ENCODE assay signal across 11 mouse cellular contexts in genomic region chr2:68407179-68407950, GRCm38 (mm10).
DNase-seq lines count a peak whose midpoint lies in the region; ATAC-seq and TF ChIP-seq lines count a peak whose summit lies in the region.
"Had no signal": no experiment of that assay in that cellular context is flagged by ENCODE, and none has a peak within 500 bp of the region (broad histone marks: within the 10 kb centered on the region; RNA-seq: fewer than 3 reads in every experiment).

No protein-coding gene starts in this region.

- H3K27ac ChIP-seq in forebrain, embryonic 12.5 days: peak overlapping the region; percentile 74
- no peak overlapping the region for H3K27ac ChIP-seq in forebrain, embryonic 14.5 days (ENCODE audit: low read depth, low read length)
- H3K27ac ChIP-seq in intestine, embryonic 15.5 days: 0 out of 2 replicates have a peak overlapping the region, but pooled peaks have one; percentile 9
- no peak overlapping the region for H3K27ac ChIP-seq in intestine, postnatal 0 days (ENCODE audit: low read depth, low read length)
- H3K27ac ChIP-seq in neural tube, embryonic 12.5 days: no peak overlapping the region

- peaks cover 76% of the 10 kb centered on the region for H3K4me1 ChIP-seq in forebrain, embryonic 12.5 days
- H3K4me1 ChIP-seq in forebrain, embryonic 14.5 days (ENCODE audit: control insufficient read depth, insufficient read depth, low read length): peaks cover 45% of the 10 kb centered on the region
- H3K4me1 ChIP-seq in intestine, embryonic 15.5 days (replicated peaks): peaks cover 37% of the 10 kb centered on the region
- H3K4me1 ChIP-seq in intestine, postnatal 0 days (replicated peaks; ENCODE audit: control insufficient read depth, insufficient read depth, low read length): 0 out of 2 replicates have a peak, but pooled peaks cover 3% of the 10 kb centered on the region
- peaks cover 69% of the 10 kb centered on the region for H3K4me1 ChIP-seq in neural tube, embryonic 12.5 days

- H3K36me3 ChIP-seq in forebrain, embryonic 12.5 days (replicated peaks): no peaks in the 10 kb centered on the region
- H3K36me3 ChIP-seq in forebrain, embryonic 14.5 days (ENCODE audit: control insufficient read depth, insufficient read depth, low read length): no peaks in the 10 kb centered on the region
- no peaks in the 10 kb centered on the region for H3K36me3 ChIP-seq in intestine, embryonic 15.5 days
- no peaks in the 10 kb centered on the region for H3K36me3 ChIP-seq in intestine, postnatal 0 days (ENCODE audit: control insufficient read depth, insufficient read depth)
- H3K36me3 ChIP-seq in neural tube, embryonic 12.5 days: no peaks in the 10 kb centered on the region
- H3K36me3 ChIP-seq: embryonic facial prominence, embryonic 15.5 days had no signal

- DNase-seq in forebrain, embryonic 14.5 days (ENCODE audit: low spot score): no peak
- no peak for DNase-seq in neural tube, embryonic 10.5 days (ENCODE audit: extremely low spot score, low spot score)
- DNase-seq in testis, postnatal 14 days (ENCODE audit: low spot score): peak; percentile 33
- DNase-seq in thymus, postnatal 25 days: no peak
- DNase-seq: lung, adult 18-20 months; right cerebral cortex, adult 18-20 months had no signal

- no peak overlapping the region for H3K9ac ChIP-seq in forebrain, embryonic 12.5 days
- H3K9ac ChIP-seq in forebrain, embryonic 14.5 days (ENCODE audit: low read length): no peak overlapping the region
- H3K9ac ChIP-seq in intestine, embryonic 15.5 days: no peak overlapping the region
- H3K9ac ChIP-seq in intestine, postnatal 0 days (ENCODE audit: low read depth, low read length): no peak overlapping the region
- H3K9ac ChIP-seq in neural tube, embryonic 12.5 days: no peak overlapping the region
- H3K9ac ChIP-seq: embryonic facial prominence, embryonic 15.5 days had no signal

- H3K4me3 ChIP-seq in forebrain, embryonic 12.5 days (replicated peaks): no peak overlapping the region
- no peak overlapping the region for H3K4me3 ChIP-seq in forebrain, embryonic 14.5 days (ENCODE audit: low read depth, low read length)
- H3K4me3 ChIP-seq in intestine, embryonic 15.5 days (replicated peaks): no peak overlapping the region
- H3K4me3 ChIP-seq in intestine, postnatal 0 days (ENCODE audit: low read depth, low read length): no peak overlapping the region
- no peak overlapping the region for H3K4me3 ChIP-seq in neural tube, embryonic 12.5 days
- H3K4me3 ChIP-seq: embryonic facial prominence, embryonic 15.5 days had no signal

- no peak for ATAC-seq in forebrain, embryonic 12.5 days (ENCODE audit: low FRiP score)
- ATAC-seq in forebrain, embryonic 14.5 days: no peak
- no peak for ATAC-seq in intestine, embryonic 15.5 days
- ATAC-seq in intestine, postnatal 0 days: no peak
- no peak for ATAC-seq in neural tube, embryonic 12.5 days (ENCODE audit: low FRiP score, low read depth)

- 36% methylated on average over 12 of the region's 12 CpGs for WGBS in forebrain, embryonic 12.5 days
- 32% methylated on average over 12 of the region's 12 CpGs for WGBS in forebrain, embryonic 14.5 days
- WGBS in intestine, embryonic 15.5 days: 68% methylated on average over 12 of the region's 12 CpGs
- WGBS in intestine, postnatal 0 days: 79% methylated on average over 12 of the region's 12 CpGs
- 37% methylated on average over 12 of the region's 12 CpGs for WGBS in neural tube, embryonic 12.5 days

- H3K27me3 ChIP-seq in forebrain, embryonic 12.5 days: no peaks in the 10 kb centered on the region
- H3K27me3 ChIP-seq in forebrain, embryonic 14.5 days (replicated peaks; ENCODE audit: control insufficient read depth, insufficient read depth, low read length): no peaks in the 10 kb centered on the region
- H3K27me3 ChIP-seq in intestine, embryonic 15.5 days (replicated peaks): no peaks in the 10 kb centered on the region
- H3K27me3 ChIP-seq in intestine, postnatal 0 days (replicated peaks; ENCODE audit: control insufficient read depth, insufficient read depth, low read length): no peaks in the 10 kb centered on the region
- no peaks in the 10 kb centered on the region for H3K27me3 ChIP-seq in neural tube, embryonic 12.5 days (replicated peaks)
- H3K27me3 ChIP-seq: embryonic facial prominence, embryonic 15.5 days had no signal

- no peaks in the 10 kb centered on the region for H3K9me3 ChIP-seq in forebrain, embryonic 12.5 days
- no peaks in the 10 kb centered on the region for H3K9me3 ChIP-seq in forebrain, embryonic 14.5 days (replicated peaks; ENCODE audit: control insufficient read depth, low read length)
- H3K9me3 ChIP-seq in intestine, embryonic 15.5 days: no peaks in the 10 kb centered on the region
- H3K9me3 ChIP-seq in intestine, postnatal 0 days (ENCODE audit: control insufficient read depth): no peaks in the 10 kb centered on the region
- H3K9me3 ChIP-seq in neural tube, embryonic 12.5 days: no peaks in the 10 kb centered on the region
- H3K9me3 ChIP-seq: embryonic facial prominence, embryonic 15.5 days had no signal

- no peak for TF ChIP-seq CTCF in intestine, postnatal 0 days (IDR thresholded peaks at IDR 0.05; ENCODE audit: low read depth)

- H3K4me2 ChIP-seq in forebrain, embryonic 12.5 days: peak overlapping the region; percentile 21; the same call in 1 of the 2 replicates
- no peak overlapping the region for H3K4me2 ChIP-seq in forebrain, embryonic 14.5 days (ENCODE audit: low read length)
- H3K4me2 ChIP-seq in intestine, embryonic 15.5 days (replicated peaks): no peak overlapping the region
- H3K4me2 ChIP-seq in intestine, postnatal 0 days (replicated peaks; ENCODE audit: low read depth): no peak overlapping the region
- H3K4me2 ChIP-seq in neural tube, embryonic 12.5 days (replicated peaks): peak overlapping the region; percentile 20; the same call in 1 of the 2 replicates
- H3K4me2 ChIP-seq: embryonic facial prominence, embryonic 15.5 days had no signal

Comparison
In these comparisons a context has a peak if more than half of its experiments do, and no peak if none do; other contexts are left out.
1. H3K27ac ChIP-seq: peak in forebrain, embryonic 12.5 days (single experiment) and intestine, embryonic 15.5 days (single experiment); none in forebrain, embryonic 14.5 days (single experiment), intestine, postnatal 0 days (single experiment) and neural tube, embryonic 12.5 days (single experiment).
2. H3K4me2 ChIP-seq: peak in forebrain, embryonic 12.5 days (single experiment) and neural tube, embryonic 12.5 days (single experiment); none in forebrain, embryonic 14.5 days (single experiment), intestine, embryonic 15.5 days (single experiment) and intestine, postnatal 0 days (single experiment).